Mouse (Mus musculus) embryonic facial prominence, embryonic 13.5 days (tissue): ENCODE data around the gene Prkcb. TPM values are rescaled to one million over a fixed set of nuclear protein-coding genes. Genes with fewer than 3 reads are reported as not detected.
A peak's percentile ranks its signal among the peaks of the same experiment; 100 is the strongest.

Experiments
- ATAC-seq: fragments of 200-750 bp; cut with Nextera tagmentation; 2 replicates; pipeline ENCODE4 v1.8.0; 2017; ENCODE audit warnings: low read depth; ENCODE audit not compliant: insufficient number of reproducible peaks, insufficient read depth, low FRiP score, low TSS enrichment
- H3K27ac ChIP-seq: fragments of 300-500 bp; sonication (generic); 2 replicates; pipeline ENCODE4 v1.5.1; 2015; ENCODE audit warnings: moderate library complexity, mild to moderate bottlenecking, inconsistent platforms
- H3K27me3 ChIP-seq: fragments of 300-500 bp; sonication (generic); 2 replicates; pipeline ENCODE4 v1.6.1; 2015; ENCODE audit warnings: mild to moderate bottlenecking, inconsistent platforms
- H3K36me3 ChIP-seq: fragments of 300-500 bp; sonication (generic); 2 replicates; pipeline ENCODE4 v1.6.1; 2015; ENCODE audit warnings: mild to moderate bottlenecking, inconsistent platforms
- H3K4me1 ChIP-seq: fragments of 300-500 bp; sonication (generic); 2 replicates; pipeline ENCODE4 v1.6.1; 2015; ENCODE audit warnings: inconsistent platforms
- H3K4me2 ChIP-seq: fragments of 300-500 bp; sonication (generic); 2 replicates; pipeline ENCODE4 v1.6.1; 2015; ENCODE audit warnings: moderate library complexity, mild to moderate bottlenecking, inconsistent platforms
- H3K4me3 ChIP-seq: fragments of 300-500 bp; sonication (generic); 2 replicates; pipeline ENCODE4 v1.5.1; 2015; ENCODE audit warnings: mild to moderate bottlenecking, inconsistent platforms
- H3K9ac ChIP-seq: fragments of 300-500 bp; sonication (generic); 2 replicates; pipeline ENCODE4 v1.6.1; 2015; ENCODE audit warnings: mild to moderate bottlenecking, inconsistent platforms
- H3K9me3 ChIP-seq: fragments of 300-500 bp; sonication (generic); 2 replicates; pipeline ENCODE4 v1.6.1; 2016; ENCODE audit warnings: inconsistent platforms
- WGBS: fragments of 180-500 bp; shearing (Covaris S2); methylation state at CpG from one replicate; pipeline ENCODE4 v1.1.7; 2015; ENCODE audit warnings: mixed read lengths; 5-methylcytosine and 5-hydroxymethylcytosine counted together
- polyA plus RNA-seq: library from polyadenylated mRNA; unstranded; fragments of >200 nt; fragmentation: Nextera tagmentation; extraction: Ambion mirVana; gene quantifications from 2 replicates; pipeline ENCODE4 v1.2.1, GENCODE M21; 2015

Gene Prkcb
- polyA plus RNA-seq, 1 experiment from 2014 or later: 5.9 TPM

DNA sequence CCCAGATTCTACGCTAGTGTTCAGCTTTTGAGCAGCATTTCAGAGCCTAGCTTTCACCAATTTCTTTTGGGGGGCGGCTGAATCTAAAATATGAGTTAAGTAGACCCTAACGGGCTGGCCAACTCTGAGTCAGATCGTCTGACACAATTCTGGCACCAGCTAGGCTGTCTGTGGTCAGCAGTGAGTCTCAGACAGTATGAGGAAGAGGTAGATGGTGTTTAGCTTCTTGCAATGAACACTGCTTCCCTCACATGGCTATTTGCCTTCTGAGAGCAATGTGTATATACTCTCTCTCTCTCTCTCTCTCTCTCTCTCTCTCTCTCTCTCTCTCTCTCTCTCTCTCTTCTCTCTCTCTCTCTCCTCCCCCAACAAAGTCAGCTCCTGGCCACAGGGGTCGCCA lies 344.4 kb downstream of the Prkcb start:
- H3K9me3 ChIP-seq: no peaks in the 10 kb centered on the region
- H3K27me3 ChIP-seq: no peaks in the 10 kb centered on the region
- H3K9ac ChIP-seq: no peak overlapping the region
- no peak overlapping the region for H3K4me3 ChIP-seq
- H3K4me1 ChIP-seq: no peaks in the 10 kb centered on the region
- H3K36me3 ChIP-seq: no peaks in the 10 kb centered on the region
- H3K27ac ChIP-seq: no peak overlapping the region
- H3K4me2 ChIP-seq: no peak overlapping the region
- ATAC-seq: no peak
- WGBS: 78% methylated on average over 5 of the region's 5 CpGs

DNA sequence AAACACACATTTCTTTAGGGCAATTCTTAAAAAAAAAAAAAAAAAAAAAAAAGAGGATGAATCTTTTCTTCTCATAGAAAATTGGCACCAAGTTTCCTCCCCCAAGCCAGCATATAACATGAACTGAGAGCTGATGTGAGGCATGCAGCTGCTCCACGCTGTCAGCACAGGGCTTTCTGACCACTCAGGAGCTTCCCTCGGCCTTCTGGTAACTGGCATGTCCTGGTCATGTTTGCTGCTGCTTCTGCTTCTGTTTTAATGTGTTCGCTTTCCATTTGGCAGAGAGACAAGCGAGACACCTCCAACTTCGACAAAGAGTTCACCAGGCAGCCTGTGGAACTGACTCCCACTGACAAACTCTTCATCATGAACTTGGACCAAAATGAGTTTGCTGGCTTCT lies 344.9 kb downstream of the Prkcb start:
- H3K9me3 ChIP-seq: no peaks in the 10 kb centered on the region
- no peak for ATAC-seq
- no peaks in the 10 kb centered on the region for H3K4me1 ChIP-seq
- no peak overlapping the region for H3K9ac ChIP-seq
- no peaks in the 10 kb centered on the region for H3K27me3 ChIP-seq
- no peak overlapping the region for H3K4me3 ChIP-seq
- no peaks in the 10 kb centered on the region for H3K36me3 ChIP-seq
- H3K4me2 ChIP-seq: no peak overlapping the region
- 85% methylated on average over 5 of the region's 5 CpGs for WGBS
- H3K27ac ChIP-seq: no peak overlapping the region

DNA sequence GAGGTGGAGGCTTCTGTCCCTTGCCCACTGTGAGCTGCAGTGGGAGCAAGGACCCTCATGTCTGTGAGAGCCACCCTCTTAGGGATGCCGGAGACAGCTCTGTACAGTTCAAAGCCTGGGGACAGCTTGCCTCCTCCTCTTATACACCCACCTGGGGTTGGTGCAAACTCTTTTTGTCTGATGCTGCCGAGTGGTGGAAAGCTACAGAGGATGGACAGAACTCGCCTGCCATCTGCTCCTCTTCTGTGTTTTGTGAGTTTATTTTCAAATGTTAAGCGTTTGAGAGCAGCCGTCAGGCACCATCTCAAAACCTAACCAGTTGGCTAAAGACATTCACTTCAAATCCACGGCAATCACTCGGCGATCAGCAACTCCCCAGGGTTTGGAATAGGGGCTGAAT lies 355.1 kb downstream of the Prkcb start:
- no peak overlapping the region for H3K4me3 ChIP-seq
- WGBS: 88% methylated on average over 8 of the region's 8 CpGs
- no peak overlapping the region for H3K9ac ChIP-seq
- H3K27me3 ChIP-seq: no peaks in the 10 kb centered on the region
- H3K9me3 ChIP-seq: no peaks in the 10 kb centered on the region
- H3K27ac ChIP-seq: no peak overlapping the region
- H3K4me1 ChIP-seq: no peaks in the 10 kb centered on the region
- no peak overlapping the region for H3K4me2 ChIP-seq
- no peaks in the 10 kb centered on the region for H3K36me3 ChIP-seq
- no peak for ATAC-seq

DNA sequence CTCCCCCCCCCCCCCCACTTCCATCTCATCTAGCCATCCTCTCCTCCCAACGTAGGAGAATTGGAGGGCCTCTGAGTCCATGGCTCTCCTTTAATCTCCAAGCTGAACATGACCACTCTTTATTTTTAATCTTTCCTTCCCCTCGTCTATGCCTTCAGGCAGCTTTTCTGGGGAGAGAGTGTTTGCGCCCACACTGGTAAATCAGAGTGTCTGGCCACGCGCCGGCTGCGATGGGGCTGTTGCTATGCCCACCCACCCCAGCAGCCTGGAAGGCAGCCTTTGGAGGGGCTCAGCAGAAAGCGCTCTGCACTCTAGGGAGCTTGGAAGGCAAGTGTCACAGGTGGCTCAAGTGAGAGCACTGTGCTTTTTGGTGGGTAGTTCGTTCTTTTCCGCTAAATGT lies 360.8 kb downstream of the Prkcb start:
- Histone ChIP-seq H3K36me3 (no peaks in the 10 kb centered on the region), H3K4me3 (no peak overlapping the region), H3K9me3 (no peaks in the 10 kb centered on the region), H3K27me3 (no peaks in the 10 kb centered on the region), H3K27ac (no peak overlapping the region), H3K9ac (no peak overlapping the region), H3K4me2 (no peak overlapping the region), H3K4me1 (no peaks in the 10 kb centered on the region)
- no peak for ATAC-seq
- WGBS: 80% methylated on average over 10 of the region's 10 CpGs

DNA sequence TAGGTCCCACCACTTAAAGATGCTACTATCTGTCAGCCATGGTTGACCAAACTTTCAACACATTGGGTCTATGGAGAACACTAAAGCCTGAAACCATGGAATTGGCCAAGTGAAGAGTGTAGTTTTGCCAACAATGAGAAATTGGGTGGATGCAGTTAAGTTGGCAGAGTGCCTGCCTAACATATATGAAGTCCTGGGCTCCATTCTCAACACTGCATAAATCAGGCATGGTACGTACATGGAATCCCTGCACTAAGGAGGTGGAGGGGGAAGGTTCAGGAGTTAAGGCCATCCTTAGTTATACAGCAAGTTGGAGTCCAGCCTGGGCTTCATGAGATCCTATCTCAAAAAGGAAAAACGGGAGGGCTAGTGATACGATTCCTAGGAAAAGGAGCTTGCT lies 364.0 kb downstream of the Prkcb start:
- no peak overlapping the region for H3K4me3 ChIP-seq
- WGBS: 88% methylated on average over 3 of the region's 3 CpGs
- H3K4me2 ChIP-seq: no peak overlapping the region
- H3K27ac ChIP-seq: no peak overlapping the region
- no peaks in the 10 kb centered on the region for H3K4me1 ChIP-seq
- H3K9ac ChIP-seq: no peak overlapping the region
- no peaks in the 10 kb centered on the region for H3K36me3 ChIP-seq
- H3K9me3 ChIP-seq: no peaks in the 10 kb centered on the region
- no peak for ATAC-seq
- H3K27me3 ChIP-seq: no peaks in the 10 kb centered on the region

DNA sequence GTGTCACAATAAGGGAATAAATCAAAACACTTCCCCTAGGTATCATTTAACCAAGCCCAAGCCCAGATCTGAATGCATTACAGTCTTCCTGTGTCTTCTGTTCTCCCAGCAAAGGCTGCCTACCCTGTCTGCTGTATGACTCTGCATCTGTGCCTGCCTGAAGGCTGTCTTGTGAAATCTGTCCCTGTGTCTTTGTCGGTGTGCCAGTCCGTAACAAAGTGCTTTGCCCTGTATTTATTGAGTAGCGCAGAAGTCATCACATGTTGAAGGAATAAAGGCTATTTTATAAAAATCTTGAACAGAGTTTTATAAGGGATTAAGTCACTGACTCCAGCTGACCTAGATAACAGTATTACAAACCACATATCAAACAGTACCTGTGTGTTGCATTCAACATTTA lies 368.1 kb downstream of the Prkcb start:
- Histone ChIP-seq H3K27me3 (no peaks in the 10 kb centered on the region), H3K9me3 (no peaks in the 10 kb centered on the region), H3K36me3 (no peaks in the 10 kb centered on the region), H3K9ac (no peak overlapping the region), H3K4me2 (no peak overlapping the region), H3K4me3 (no peak overlapping the region), H3K4me1 (no peaks in the 10 kb centered on the region), H3K27ac (no peak overlapping the region)
- WGBS: 85% methylated on average over 3 of the region's 3 CpGs
- ATAC-seq: no peak

DNA sequence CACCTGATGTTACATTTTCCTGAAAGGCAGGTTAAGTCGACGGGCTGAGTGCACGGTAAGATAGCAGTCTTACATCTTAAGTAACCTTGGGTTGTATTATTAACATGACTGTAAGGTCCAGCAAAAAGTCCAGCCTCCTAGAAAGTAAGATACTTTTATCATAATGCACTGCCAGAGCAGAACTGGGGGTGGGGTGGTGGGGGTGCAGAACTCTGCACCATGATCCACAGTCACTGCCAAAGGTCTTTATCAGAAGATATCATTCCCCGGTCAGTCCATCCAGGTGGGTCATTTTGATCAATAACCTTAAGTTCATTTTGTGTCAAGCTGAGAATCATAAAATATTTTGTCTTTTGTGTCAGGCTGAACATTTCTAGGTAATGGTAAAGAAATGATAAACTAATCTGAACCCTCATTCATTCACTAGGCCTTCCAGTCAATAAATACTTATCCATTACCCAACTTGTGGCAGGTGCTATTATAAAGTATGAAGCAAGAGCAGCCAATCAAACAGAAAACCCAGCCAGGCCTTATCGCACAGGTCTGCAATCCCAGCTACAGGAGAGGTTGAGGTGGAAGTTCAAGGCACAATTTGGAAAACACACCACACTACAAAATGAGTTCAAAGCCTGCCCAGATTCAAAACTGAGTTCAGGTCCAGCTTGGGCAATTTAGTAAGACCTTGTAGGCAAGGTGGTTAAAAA lies 369.0 kb downstream of the Prkcb start:
- Histone ChIP-seq H3K27me3 (no peaks in the 10 kb centered on the region), H3K4me3 (no peak overlapping the region), H3K9ac (no peak overlapping the region), H3K4me1 (no peaks in the 10 kb centered on the region), H3K4me2 (no peak overlapping the region), H3K27ac (no peak overlapping the region), H3K9me3 (no peaks in the 10 kb centered on the region), H3K36me3 (no peaks in the 10 kb centered on the region)
- no peak for ATAC-seq
- WGBS: 90% methylated on average over 5 of the region's 5 CpGs

DNA sequence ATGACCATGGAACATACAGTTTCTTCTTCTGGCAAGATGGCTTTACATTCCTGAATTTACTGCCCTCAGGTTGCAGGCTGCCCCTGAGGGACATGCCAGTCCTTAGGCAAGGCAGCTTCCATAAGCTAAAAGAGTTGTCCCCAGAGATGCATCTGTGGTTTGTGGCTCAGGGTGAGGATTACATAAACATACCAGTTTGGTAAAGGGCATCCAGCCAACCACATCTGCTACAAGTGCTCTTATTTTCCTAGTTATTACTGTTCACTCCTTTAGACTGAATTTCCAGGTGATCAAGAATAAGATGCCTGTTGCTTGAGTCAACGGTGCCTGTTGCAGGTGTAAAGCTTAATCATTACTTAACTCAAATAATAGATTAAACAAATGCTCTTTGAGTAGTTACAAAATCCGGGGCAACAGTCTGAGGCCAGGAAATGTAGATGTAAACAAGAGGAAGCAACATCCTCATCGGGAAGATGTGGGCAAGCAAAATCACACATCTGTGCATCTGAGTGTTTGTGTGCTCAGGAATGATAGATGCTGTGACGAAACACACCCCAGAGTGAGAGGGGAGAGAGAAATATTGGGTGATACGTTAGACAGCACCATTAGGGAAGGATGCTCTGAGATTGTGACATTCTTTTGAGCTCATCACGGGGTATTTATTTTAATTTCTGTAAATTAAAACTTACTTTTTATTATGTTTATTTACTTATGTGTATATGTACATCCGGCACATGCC lies 376.9 kb downstream of the Prkcb start:
- Histone ChIP-seq H3K4me1 (no peaks in the 10 kb centered on the region), H3K4me3 (no peak overlapping the region), H3K36me3 (no peaks in the 10 kb centered on the region), H3K4me2 (no peak overlapping the region), H3K9me3 (no peaks in the 10 kb centered on the region), H3K27ac (no peak overlapping the region), H3K27me3 (peaks cover 10% of the 10 kb centered on the region), H3K9ac (no peak overlapping the region)
- 79% methylated on average over 7 of the region's 7 CpGs for WGBS
- ATAC-seq: no peak

DNA sequence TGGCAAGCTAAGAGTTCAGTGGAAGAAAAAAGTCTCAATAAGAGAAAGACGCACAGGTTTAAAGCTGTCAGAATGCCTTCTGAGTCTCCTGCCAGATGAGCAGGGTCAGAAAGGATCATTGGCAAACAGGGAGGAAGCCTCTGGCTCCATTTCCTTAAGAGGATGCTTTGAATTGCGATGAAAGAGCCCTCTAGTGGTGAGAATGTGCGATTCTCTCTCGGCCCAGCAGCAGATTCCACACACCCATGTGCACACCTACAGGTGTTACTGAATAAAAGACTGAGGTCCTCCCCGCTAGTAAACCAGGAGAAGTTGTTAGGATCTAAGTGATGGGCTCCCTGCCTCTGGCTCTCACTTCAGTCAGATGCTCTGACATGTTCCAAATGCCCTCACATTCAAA lies 379.4 kb downstream of the Prkcb start:
- H3K27ac ChIP-seq: no peak overlapping the region
- H3K4me2 ChIP-seq: no peak overlapping the region
- H3K4me3 ChIP-seq: no peak overlapping the region
- no peak overlapping the region for H3K9ac ChIP-seq
- 23% methylated on average over 5 of the region's 5 CpGs for WGBS
- no peaks in the 10 kb centered on the region for H3K4me1 ChIP-seq
- H3K9me3 ChIP-seq: no peaks in the 10 kb centered on the region
- H3K36me3 ChIP-seq: no peaks in the 10 kb centered on the region
- no peak for ATAC-seq
- peaks cover 32% of the 10 kb centered on the region for H3K27me3 ChIP-seq

DNA sequence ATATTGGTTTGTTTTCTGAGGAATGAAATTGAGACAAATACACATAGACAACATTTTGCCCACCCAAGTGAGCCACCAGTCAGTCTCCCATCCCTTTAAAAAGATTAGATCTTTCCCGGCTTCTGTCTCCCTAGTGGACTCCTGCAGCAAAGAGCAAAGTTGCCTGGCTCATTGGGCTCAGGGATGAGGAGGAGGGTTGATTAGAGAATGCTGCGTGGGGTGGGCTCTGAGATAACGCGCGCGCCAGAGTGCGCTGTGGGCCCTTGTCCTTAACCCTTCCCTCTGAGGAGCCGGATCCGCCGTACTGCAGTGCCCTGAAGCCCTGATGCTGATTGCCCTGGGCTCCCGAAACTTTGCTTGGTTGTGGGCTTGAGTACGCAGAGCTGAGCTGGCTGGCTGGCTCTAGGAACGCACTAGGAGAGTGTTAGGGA lies 381.9 kb downstream of the Prkcb start, which contains the start of gene Cacng3:
Gene Cacng3, plus strand, starts transcription at position 51 of the 431 bp plus-strand sequence.
- 14% methylated on average over 13 of the region's 13 CpGs for WGBS
- Histone ChIP-seq H3K4me1 (no peaks in the 10 kb centered on the region), H3K36me3 (no peaks in the 10 kb centered on the region), H3K9ac (no peak within 1 kb of the TSS), H3K4me3 (0 out of 2 replicates have a peak within 1 kb of the TSS, but pooled peaks have one; percentile 3), H3K27me3 (peaks cover 35% of the 10 kb centered on the region), H3K27ac (no peak within 1 kb of the TSS), H3K9me3 (no peaks in the 10 kb centered on the region), H3K4me2 (peak within 1 kb of the TSS; percentile 18; the same call in 1 of the 2 replicates)
- ATAC-seq: no peak

DNA sequence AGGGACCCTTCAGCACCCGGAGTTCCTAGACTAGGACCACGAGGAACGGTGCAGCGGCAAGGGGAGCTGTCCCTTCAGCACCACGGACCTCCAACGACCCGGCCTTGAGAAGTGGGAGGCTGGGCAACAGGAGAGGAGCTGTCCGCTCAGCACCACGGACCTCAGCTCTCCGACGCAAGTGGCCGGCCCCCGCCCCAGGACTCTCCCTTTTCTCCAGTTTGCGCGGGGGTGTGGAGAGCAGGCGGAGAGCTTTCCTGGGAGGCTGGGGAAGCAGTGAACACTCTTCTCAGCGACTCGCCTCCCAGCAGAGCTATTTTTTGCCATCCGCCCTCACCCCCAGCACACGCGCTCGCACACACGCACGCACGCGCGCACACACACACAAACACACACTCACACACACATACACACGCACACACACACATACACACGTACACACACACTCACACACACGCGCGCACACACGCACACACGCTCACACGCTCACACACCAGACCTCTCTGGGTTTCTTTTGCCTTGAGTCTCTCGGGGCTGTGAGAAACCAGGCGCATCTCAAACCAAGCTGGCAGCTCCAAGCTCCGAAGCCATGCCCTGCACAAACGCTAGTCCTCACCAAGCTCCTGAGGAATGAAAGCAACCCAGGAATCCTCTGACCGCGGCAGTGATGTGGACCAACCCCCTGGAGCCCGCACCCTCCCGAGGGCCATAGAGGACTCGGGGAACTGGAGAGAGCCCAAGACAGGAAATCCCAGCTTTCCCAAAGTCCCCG lies 382.5 kb downstream of the Prkcb start:
- H3K9ac ChIP-seq: no peak overlapping the region
- H3K4me3 ChIP-seq: 0 out of 2 replicates have a peak overlapping the region, but pooled peaks have one; percentile 3
- 8% methylated on average over 44 of the region's 45 CpGs for WGBS
- peak overlapping the region; percentile 18; the same call in 1 of the 2 replicates for H3K4me2 ChIP-seq
- peaks cover 35% of the 10 kb centered on the region for H3K27me3 ChIP-seq
- no peaks in the 10 kb centered on the region for H3K9me3 ChIP-seq
- no peak overlapping the region for H3K27ac ChIP-seq
- H3K4me1 ChIP-seq: no peaks in the 10 kb centered on the region
- ATAC-seq: peak; percentile 81
- no peaks in the 10 kb centered on the region for H3K36me3 ChIP-seq
